Mouse (Mus musculus) NIH3T3 (cell line): ENCODE measurements around the gene Ism2.

Experiments
- DNase-seq: peaks from one replicate; pipeline ENCODE4 v3.0.0-alpha.2; 2012; ENCODE audit warnings: low read depth

The Ism2 gene

DNA sequence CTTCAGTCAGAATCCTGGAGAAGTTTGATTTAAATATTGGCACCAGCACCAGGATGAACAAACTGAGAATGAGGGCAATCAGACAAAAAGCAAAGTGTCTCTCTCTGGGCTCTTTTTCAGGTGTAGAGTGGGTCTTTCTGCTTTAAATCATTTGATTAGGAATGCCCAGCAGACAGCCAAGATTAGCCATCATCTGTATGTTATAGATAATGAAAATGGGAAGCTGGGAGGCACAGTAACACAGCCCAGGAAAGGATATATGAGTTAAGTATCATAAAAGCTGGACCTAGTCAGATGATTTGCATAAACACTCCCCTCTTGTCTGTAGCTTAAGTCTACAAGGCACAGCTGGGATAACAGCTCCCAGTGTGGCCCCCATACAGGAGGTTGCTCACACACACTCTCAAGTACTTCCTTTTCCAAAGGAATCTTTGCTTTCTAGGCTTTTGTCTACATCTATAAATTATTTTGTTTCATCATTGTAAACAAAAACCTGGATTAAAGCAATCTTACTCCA, 69.1 kb downstream of the Ism2 start:
- no peak for DNase-seq

GRCm38 (mm10) chr12:87229633-87230032, 69.9 kb downstream of the Ism2 start:
- no peak for DNase-seq
